Mouse (Mus musculus) cerebellum, postnatal 10 days (tissue): ENCODE data around the gene Prmt2.

Source experiments
- DNase-seq, 2 experiments: peaks; one replicate each; pipeline ENCODE4 v3.0.0; 2021; ENCODE audit warnings: mixed read lengths in 2 of 2

Gene Prmt2

DNA sequence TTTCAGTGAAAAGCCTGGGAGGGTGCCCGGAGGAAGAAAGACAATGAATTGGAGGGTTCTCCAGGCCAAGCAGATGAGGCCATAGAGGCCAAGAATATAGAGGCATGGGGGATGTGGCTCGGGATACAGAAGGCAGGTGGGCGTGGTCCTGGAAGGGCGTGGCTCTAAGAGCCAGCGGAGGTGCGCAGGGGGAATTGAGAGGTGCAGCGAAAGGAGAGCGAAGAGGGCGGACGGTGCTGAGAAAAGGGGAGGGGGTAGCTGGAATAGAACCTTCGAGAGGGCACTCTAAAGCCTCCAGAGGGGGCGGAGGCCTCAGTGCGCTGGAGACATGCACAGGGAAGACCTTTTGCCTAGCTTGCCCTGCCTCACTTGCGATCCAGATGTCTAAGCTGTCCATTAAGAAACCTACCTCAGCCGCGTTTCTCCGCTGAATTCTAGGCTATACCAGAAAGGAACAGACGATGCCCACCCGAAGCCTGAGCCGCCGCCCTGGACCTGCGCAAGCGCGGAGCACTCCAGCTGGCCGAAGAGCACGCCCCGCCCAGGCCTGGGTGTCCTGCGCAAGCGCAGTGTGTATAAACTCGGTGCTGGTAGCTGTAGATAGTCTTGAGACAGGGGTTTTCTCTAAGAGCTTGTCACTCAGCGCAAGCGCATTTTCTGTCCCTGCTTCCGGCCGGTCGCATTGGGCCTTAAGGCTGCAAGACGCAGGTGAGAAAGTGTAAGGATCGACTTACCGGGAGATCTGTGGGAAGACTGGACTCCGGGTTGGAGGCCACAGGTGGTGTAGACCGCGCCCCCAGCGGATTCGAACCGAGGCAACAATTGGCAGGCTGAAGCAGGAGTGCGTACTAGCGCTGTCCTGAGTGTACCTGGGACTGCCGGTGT is at the start of gene Prmt2:
Gene Prmt2, minus strand, starts transcription at position 525 of the 885 bp plus-strand sequence.
- peak; percentile 93 to 96 for DNase-seq

DNA sequence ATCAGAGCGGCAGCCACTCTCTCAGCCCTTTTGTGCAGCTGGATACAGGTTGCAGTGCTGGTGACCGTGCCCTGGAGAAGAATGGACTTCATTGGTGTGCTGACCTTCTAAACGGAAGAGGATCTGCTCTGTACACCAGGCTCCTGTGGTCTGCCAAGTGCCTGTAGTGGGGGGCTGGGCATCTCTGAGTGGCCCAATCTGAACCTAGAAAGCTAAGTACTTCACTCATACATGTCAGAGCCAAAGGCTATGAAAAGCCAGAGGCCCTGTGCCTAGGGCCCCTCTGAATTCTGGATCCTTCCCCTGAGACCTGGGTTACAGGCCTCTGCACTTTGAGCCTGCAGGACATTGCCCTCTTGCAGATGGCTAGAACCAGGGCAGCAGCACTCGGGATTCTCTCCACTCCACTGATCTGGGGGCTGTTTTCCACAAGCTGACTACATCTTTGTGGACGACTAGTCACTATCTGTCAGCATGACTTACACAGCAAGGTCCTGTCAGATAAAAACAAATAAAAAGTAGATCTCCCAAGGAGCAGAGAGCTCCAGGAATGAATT is 41.0 kb upstream of the Prmt2 start:
- DNase-seq, result no peak

DNA sequence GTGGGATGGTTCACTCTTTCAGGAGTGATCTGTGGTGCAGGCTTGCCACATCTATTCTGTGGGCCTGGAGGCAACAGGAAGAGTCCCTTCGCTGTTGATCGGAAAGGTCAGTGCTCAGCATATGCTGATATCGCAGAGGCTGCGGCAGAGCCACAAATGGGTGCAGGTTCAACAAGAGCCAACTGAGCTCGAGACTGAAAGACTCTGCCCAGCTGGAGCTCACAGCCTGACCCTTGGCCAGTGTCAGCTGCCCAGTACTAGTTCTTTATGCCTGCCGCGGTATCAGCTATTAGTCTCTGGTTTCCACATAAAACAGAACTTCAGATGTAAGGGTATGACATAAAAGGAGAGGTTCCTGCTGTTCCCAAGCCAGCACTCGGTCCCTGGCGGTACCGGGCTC is 37.6 kb upstream of the Prmt2 start:
- no peak for DNase-seq

DNA sequence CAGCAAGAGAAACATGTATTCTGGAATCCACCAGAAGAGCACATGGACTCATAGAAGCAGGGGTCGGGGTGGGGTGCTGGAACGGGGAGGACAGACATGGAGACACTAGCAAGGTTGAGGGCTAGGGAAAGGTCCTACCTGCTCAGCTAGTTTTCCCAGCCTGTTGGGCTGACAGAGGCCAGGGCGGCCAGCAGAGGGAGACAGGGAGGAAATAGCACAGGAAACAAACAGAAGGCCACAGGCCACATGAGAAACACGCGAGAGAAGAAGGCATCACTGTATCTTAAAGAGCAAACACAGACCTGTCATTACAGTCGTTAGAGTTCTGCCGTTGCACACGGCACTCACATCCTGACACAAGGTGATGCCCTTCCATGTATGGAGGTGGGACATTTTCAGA is 33.6 kb upstream of the Prmt2 start:
- DNase-seq, result peak; percentile 45 to 53

DNA sequence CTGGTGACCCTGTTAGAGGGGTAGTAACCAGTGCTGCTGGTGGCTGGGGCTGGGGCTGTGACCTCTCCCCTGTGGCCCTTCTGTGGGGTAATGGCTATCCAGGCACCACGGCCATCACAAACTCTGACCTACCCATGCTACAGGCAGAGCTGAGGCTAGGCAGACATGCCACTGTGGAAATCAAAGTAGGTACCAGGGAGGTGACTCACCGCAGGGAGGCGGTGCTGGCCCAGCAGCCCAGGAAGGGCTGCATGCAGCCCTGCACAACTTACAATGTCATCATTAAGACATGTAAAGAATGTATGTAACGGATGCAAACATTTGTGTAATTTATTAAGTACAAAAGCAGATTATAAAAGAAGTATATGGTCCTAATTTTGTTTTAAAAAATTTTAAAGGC is 24.8 kb upstream of the Prmt2 start:
- no peak for DNase-seq

DNA sequence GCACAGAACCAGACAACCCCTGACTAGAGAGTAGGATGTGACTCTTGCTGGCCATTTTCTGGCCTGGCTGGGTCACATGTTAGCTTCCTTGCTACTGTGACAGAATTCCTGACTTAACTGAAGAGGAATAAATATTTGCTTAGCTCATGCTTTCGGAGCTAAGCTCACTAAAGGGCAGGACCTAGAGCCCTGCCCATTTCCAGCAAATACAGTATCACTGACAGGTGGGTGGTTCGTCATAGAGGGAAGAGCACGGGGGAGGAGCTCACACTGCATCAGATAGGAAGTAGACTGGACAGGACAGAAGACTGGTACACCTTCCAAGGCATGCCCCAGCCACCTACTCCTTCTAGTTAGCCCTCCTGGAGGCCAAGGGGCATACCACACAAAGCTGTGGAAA is 23.8 kb upstream of the Prmt2 start:
- DNase-seq, result no peak

DNA sequence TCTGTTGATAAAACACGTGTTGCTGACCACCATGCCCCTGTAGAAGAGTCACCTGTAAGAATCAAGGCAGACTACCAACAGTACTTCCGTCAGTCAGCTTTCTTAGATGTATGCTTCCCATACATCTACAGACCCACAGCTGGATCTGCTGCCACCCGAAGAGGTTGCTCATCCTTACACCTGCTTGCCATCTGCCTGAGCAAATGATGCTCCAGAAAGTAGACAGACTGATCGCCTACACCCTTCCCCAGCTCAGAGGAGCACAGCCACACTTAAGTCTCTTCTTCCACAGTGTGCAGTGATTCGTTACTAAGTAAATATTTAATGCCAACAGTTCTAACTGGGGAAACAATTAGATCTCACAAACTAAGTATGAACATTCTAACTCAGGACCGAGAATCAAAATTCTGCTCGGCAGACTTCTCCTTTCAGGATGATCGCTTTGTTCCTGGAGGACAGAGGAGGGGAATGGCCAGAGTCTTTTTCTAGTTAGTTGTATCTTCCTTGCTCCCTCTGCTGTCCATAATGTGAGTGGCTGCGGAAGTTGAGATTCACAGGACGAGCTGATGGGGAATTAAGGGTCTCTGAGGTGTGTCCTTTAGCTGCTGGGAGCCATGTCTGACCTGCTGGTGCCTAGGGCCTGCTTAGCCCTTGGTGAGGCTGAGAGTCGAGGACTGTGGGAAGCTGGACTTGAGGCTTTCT is 22.8 kb upstream of the Prmt2 start:
- DNase-seq, result peak; percentile 26 to 38

DNA sequence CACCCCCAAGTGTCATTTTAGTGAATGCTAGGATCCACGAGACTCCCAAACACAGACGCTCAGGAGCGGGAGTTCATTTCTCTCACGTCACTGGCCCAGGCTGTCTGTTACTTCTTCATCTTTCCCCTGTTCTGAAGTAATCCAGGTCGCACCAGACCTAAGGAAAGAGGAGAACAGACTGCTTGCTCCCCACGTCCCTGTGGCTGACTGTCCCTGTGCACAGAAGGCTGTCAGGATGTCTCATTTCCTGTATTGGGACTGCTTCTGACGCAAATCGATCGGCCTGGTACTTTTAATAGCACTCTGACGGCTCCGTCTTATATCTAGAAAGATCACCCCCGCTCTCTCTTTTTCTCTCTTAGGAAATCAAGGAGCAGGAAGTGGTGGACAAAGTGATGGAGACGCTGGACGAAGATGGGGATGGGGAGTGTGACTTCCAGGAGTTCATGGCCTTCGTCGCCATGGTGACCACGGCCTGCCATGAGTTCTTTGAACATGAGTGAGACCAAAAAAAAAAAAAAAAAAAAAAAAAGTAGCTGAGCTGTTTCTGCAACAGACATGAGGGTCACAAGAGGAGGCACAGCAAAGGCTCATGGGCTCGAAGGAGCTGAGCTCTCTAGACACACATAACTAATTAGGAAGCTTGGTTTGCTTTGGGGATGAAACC is 22.0 kb upstream of the Prmt2 start:
- no peak for DNase-seq

DNA sequence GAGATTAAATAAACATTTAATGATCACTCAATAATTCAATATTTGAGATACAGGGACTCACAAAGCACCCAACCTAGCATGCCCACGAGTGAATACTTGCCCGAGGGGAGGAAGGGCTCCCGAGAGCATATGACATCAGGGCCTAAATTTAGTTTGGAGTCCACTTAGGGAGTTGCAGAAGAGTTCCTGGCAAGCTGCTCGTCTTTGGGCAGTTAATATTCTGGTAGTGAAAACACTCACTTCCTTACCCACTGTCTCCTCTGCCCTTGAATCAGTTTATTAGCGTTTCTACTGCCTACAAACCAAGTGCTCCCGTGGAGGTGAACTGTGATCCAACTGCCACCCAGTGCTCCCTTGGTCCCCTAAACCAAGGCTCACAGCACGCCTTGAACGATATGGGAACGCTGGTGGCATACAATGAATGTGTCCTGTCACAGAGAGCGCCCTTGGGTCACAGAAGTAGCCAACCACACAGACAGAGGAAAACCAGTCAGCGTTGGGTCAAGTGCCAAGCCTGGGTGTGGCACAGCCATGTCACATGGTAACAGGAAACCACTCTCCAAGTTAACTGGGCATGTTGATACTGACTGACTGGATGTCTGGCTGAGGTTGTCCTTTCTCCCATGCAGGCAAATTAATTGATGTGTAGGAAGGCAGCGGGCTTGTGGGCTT is 20.2 kb upstream of the Prmt2 start:
- peak; percentile 38 to 39 for DNase-seq

DNA sequence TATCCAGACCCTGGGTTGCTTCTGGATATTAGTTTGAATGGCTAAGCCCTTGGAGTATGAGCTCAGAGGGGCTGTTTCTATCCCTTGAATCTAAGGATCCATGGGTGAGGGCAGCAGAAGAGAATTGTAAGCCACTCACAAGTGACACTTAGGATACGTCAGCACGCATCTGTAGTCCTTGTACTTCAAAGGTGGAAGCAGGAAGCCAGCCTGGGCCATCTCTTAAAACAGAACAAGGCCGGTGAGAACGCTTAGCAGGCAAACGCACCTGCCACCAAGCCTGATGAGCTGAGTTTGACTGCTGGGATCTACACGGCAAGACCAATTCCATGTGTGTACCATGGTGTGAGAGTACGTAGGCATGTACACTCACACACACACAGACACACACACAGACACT is 19.6 kb upstream of the Prmt2 start:
- no peak for DNase-seq

DNA sequence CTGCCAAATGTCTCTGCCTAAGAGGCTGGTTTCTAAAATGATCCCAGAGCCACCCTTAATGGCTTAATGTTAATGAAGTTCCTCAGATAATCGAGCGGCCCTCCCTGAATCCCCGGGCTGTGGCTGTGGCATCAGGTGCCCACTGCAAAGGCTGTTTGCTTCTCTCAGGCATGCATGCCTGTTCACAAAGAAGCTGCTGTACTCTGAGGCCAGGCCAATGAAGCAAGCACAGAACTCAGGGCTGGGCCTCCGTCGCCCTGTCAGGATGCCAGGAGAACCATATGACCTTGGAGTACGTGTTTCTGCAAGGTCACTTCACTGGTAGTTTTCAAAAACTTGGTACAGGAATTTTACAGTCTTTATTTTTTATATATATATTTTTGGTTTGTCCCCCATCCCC is 18.0 kb upstream of the Prmt2 start:
- peak; percentile 20 to 53 for DNase-seq

DNA sequence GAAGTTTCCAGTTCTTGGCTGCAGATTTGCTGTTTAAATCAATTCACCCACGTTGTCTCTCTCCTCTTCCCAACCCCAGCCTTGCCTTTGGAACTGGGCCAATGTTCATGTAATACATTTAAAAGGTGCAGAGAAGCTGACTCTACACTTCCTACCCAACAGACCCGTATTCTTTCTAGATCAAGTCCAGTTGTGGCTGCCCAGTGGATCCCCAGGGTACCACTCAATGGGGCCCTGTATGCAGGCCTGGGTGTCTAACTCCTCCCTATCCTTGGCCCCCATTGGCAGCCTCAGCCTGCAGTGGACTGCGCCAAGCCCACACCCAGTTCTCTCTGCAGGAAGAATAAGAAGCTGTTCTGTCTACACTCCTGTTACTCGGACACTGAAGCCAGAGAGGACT is 15.9 kb upstream of the Prmt2 start, which contains the start of gene S100b:
Gene S100b, plus strand, starts transcription at position 318 of the 400 bp plus-strand sequence.
- peak; percentile 36 to 57 for DNase-seq

DNA sequence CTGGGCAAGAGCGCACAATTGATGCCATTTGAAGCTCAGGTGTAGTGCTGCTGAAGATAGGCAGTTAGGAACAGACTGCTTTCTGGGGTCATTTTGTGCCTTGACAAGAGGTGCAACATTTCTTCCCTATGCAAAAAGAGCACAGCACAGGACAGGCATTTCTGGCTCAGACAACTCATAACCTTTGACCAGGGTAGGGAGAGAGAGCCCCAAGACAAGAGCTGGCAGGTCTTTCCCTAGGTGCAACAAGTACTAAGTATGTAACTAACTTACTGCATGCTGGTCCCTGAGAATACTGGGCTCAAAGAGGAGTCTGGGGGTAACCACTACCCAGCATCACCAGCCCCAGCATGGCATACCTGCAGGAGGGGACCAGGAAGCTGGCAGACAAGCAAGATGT is 15.4 kb upstream of the Prmt2 start:
- no peak for DNase-seq

DNA sequence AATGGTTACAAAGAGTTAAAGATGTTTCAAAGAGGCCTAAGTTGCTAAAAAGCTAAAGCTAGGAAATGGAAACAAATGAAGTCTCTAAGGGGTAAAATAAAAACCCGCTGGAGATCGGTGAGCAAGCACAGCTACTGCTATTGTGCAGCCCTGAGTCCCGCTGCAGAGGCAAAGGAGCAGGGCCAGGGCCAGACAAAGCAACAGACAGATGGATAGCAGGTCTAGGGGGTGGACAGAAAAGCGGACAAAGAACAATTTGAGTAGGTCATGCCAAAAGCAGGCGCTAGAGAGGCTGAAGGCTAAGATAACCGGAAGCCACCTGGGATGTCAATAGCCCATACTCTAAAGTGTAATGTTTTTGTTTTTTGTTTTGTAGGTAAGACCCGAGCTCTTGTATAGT is 13.2 kb upstream of the Prmt2 start:
- DNase-seq, result no peak

DNA sequence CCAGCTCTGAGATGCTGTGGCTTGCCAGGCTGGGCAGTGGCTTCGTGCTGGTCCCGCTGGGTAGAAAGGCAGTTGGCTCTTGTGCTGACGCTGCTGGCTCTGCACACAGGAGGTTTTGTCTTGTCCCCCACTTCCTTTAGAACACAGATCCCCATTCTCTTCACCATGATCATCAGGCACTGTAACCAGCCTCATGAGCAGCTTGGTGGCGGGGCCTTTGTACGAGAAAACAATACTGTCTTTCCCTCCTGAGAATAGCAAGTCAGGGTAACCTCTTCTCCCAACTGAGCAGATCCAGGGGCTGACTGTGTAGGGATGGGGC is 10.9 kb upstream of the Prmt2 start:
- DNase-seq, result peak; percentile 33 to 42

DNA sequence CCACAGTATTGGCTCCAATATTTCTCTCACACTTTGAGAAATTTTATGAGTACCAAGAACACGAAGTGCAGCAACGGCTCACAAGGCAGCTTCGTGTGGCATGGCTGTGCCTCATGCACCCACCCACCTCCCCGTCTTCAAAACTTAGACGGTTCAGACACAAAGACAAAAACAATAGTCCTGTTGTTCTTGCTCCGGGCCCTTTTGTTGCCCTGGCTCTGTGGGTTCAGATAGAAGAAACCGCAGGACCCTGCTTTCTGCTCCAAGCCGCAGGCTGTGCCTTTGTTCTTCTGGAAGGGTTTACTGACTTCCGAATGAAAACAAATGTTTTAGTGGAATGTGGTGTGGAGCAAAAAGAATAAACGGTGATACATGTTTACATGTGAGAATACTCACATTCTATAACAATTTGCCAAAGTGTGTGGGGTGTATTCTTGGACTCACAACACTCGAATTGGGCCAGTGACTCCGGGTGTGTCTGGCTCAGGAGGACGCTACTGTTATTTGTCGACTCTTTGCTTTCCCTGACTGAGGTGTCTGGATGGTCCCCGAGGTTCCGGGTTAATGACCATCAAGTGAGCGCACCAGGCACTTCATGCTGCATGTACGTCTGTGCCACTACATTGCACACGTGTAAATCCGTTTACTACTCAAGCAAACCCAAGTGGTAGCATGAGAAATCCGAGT is 10.4 kb upstream of the Prmt2 start:
- DNase-seq, result no peak

DNA sequence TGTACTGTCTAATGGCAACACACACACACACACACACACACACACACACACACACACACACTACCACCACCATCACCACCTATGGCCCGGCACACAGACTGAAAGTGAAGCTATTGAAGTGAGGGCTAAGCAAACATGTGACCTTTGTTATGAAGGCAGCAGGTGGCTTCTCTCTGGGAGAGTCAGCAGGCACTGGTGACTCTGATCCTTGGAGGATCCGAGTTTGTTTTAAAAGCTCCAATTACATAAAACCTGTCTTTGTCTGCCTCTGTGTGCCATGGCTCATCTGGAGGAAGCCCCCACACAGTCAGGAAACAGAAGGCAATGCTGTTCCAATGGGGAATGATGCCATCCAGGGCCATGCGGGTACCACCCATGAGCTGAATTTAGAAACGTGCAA is 8.9 kb upstream of the Prmt2 start:
- no peak for DNase-seq

DNA sequence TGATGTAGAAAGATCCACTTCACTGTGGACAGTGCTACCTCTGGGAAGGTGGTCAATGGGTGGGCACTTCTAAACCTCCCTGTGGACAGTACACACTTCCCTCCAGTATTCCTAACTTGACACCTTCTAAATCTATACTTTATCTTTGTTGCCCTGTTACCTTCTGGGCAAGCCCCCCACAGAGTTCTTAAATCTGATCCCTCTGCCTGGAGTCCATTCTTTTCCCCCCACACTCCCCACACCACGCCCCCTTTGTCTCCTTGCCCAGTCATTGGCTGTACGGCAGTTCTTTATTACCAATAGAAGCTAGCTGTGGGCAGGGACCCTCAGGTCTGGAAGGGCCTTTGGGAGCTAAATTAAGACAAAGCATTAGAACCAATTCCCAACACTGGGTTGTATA is 7.4 kb upstream of the Prmt2 start:
- no peak for DNase-seq

DNA sequence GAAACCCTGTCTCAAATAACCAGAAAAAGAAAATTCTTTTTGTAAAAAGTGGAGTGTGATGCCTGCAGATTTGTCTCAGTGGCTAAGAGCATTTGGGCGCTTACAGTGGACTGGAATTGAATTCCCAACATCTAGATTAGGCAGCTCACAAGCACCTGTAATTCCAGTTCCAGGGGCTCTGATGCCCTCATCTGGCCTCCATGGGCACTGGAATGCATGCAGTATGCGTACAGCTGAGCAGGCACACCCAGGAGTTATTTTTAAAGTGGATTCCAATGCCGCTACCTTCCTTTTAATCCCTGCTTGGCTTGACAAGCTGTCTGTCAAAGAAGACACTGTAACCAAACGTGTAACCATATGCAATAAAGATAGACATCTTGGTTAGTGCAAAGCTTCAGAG is 1.7 kb upstream of the Prmt2 start:
- DNase-seq, result no peak

DNA sequence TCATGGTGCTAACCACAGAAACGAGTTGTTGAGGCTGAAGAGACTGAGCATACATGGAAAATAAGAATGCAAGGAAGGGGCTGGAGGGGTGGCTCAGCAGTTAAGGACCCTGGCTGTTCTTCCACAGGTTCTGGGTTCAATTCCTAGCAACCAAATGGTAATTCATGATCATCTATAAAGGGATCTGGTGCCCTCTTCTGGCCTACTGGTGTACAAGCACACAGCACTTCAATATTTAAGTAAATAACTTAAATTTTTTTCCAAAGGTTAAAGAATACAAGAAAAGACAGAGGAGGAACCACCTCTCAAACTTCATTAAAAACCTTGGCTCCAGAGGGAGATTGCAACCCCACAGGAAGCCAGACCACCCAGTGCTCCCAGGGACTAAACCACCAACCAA is 8.0 kb downstream of the Prmt2 start:
- no peak for DNase-seq

DNA sequence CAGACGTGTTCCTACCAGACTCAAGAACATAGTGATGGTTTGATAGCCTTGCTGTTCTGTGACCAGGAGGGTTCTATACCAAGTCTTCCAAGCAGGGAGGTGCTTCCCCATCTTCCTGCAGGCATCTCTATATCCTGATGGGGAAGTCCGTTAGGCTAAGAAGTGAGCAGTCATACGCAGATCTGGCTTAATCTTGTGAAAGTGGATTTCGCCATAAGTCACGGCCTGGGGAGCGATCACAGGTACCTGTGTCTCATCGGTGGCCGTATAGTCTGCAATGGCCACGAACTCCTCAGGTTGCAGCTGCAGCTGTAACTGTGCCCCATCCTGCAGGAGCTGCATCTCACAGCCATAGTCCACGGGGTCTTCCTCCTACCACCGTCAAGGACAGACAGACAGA is 11.7 kb downstream of the Prmt2 start:
- DNase-seq, result no peak

DNA sequence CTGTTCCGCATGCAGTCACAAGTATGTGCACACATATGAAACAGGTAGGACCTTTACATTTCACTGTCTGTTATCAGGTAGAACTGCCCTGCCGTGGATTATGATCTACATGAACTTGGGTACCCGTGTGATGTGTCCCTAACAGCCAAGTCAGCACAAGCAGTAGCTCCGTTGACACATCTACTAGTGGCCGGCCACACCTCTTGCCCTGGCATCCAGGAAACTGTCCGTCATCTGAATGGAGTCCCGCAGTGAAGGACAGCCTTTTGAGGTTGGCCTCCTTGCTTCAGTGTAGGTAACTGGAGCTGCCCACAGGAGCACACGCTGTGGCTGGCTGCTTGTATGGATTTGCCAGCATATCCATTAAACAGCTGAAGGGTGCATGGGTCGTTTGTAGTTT is 19.4 kb downstream of the Prmt2 start:
- DNase-seq, result no peak
